Mouse (Mus musculus) thymus, postnatal 0 days (tissue): ENCODE measurements around the gene Bzw2. TPM values are rescaled to one million over a fixed set of nuclear protein-coding genes. Genes with fewer than 3 reads are reported as not detected.
"Not testable (repeated sequence)": the region's sequence is repeated elsewhere in the genome, so short reads cannot be mapped to it uniquely, and the experiment has no call there.

ENCODE experiments used
- DNase-seq: peaks from one replicate; pipeline ENCODE4 v3.0.0-alpha.2; 2015; ENCODE audit warnings: low spot score
- polyA plus RNA-seq: library from polyadenylated mRNA; unstranded; fragments of >200 nt; fragmentation: Nextera tagmentation; extraction: Ambion mirVana; gene quantifications from 2 replicates; pipeline ENCODE4 v1.2.1, GENCODE M21; 2015

Bzw2 gene
- 251 and 260 TPM in 2 replicates for polyA plus RNA-seq

GRCm38 (mm10) chr12:36157638-36158308 lies at the start of gene Bzw2:
Gene Bzw2, minus strand, starts transcription at chr12:36158080.
- peak; percentile 82 for DNase-seq

DNA sequence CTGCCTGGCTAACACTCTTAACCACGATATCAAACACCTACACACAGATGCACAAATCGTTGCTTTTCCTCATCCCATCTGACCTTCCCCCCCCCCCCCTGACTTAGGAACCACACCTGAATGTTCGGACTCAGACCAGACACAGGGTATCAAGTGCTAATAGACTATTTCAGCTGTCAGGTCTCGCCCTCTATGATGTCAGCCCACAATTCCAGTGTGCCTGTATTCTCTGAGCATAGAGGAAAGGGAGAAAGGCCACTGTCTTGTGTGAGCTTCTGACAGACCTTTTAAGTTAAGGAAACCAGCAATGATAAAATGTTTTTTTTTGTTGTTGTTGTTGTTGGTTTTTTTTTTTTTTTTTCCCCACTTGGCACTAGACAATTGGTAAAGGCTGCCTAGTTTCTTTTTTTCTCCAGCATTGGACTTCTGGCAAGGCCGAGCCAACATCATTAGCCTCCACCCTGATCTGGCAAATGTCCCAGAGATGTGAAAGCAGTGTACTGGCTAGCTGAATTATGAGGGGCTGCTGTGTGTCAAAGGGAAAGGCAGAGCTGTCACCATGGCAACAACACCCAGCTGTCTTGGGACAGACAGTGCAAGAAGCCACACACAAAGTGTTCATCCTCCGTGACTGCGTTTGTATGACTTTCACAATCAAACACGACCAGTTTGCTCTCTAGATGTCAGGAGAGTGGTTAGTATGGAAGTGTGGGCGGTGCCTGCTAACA lies 49.4 kb upstream of the Bzw2 start:
- DNase-seq = no peak

DNA sequence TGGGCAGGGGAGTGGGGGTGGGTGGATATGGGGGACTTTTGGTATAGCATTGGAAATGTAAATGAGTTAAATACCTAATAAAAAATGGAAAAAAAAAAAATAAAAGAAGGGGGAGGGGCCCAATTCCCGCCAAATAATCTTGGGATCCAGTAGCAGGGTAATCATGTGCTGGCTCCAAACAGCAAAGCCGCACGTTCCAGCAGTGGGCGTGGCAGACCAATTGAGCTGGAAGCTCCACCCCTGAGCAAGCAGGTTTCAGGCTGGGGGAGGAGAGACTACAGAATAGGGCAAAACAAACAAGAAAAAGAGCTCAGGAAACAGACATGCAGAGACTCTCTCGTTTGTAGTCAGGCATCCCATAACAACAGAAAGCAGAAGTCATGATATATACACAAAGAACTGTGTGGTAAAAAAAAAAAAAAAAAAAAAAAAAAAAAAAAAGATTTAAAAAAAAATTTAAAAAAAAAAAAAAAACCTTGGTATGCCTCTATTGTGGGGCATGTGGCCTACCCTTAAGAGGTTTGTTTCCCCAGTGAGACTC lies 47.8 kb upstream of the Bzw2 start:
- DNase-seq = not testable (repeated sequence)

- DNase-seq = no peak
Observed at GRCm38 (mm10) chr12:36194976-36195375, 37.1 kb upstream of the Bzw2 start.

DNA sequence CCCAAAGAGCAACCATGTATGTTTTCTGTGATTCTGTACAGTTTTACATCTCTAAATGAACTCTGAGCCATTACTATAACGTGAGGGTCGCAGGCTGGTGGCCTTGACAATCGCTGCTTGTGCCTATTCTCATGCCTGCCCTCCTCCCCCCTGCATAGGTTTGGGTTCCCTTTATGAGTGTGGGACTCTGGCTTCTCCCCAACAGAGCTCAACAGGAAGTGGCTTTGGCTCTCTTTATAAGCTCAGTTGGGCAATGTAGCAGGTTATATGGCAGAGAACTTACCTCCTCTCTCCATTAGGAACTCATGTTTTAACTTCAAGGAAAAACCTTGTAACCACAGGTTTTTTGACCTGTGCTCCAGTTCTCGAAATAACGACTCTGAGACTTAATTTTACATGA lies 32.5 kb upstream of the Bzw2 start:
- DNase-seq = peak; percentile 36

DNA sequence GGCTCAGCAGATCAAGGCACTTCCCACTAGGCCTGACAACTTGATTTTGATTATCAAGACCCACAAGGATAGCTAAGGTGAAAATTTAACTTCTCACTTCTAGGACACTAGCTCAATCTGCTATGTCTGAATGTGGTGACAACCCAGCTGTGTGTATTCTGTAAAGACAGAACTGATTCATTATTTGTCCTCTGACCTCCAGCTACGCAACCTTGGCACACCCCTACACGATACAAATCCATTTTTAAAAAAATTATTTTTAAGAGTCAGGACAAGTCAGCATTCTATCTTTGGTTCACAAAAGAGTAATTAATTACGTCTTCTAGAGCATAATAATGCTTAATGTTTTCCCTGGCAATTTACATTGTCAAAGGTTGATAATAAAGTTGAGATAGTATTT lies 31.7 kb upstream of the Bzw2 start:
- DNase-seq = no peak

DNA sequence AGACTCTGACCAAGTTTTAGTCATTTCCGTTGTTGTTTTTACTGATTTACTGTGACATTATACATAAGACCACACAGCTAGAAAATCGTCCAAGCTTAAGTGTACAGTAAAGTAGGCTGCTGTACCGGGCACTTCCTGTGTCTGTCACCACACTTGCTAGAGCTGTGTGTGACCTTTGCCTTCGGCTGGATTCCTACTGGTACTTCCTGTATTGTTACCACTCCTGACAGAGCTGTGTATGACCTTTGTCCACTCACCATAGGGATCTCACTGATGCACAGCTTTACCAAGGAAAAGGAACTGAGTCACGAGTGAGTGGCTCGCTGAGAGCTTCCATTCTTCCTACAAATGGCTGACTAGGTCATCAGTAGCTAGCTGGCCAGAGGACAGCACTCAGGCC lies 29.2 kb upstream of the Bzw2 start:
- no peak for DNase-seq

GRCm38 (mm10) chr12:36182570-36182969 lies 24.7 kb upstream of the Bzw2 start:
- no peak for DNase-seq

GRCm38 (mm10) chr12:36177227-36177626 lies 19.3 kb upstream of the Bzw2 start:
- DNase-seq = no peak

DNA sequence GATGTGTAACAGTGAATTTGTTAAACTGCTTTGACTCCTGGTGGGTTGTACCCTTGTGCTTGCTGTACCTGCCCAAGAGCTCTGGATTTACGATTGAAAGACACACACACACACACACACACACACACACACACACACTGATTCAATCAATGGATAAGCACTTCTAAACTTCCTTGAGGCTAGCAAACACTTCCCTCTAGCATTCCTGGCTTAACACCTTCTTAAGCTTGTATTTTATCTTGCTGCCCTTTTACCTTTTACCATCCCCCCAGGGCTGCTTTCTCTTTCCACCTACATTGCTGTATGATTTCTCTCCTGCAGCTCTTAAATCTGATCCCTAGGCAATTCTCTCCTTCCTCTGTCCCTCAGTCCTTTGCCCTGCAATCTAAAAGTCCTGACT lies 7.4 kb upstream of the Bzw2 start:
- DNase-seq = no peak

- no peak for DNase-seq
Observed at GRCm38 (mm10) chr12:36164126-36164791, 6.4 kb upstream of the Bzw2 start.

DNA sequence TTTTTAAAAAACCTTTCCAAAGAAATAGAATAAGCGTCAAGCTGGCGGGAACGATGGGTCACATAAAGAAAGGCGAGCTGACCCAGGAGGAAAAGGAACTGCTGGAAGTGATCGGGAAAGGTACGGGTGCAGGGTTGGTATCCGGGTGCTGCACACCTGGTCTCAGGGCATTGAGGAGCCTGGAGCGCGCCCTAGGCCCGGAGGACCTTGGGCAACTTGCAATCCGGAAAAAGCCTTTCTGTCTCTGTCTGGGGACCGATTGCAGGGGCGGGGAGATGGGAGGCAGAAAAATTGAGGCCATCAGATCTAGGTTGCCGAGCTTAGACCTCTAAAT lies 609 bp downstream of the Bzw2 start:
- DNase-seq = peak; percentile 72

- DNase-seq = peak; percentile 97
Observed at GRCm38 (mm10) chr12:36156637-36157303, 1.1 kb downstream of the Bzw2 start, which contains the start of gene Ankmy2. Gene Ankmy2, plus strand, starts transcription at chr12:36157114.

DNA sequence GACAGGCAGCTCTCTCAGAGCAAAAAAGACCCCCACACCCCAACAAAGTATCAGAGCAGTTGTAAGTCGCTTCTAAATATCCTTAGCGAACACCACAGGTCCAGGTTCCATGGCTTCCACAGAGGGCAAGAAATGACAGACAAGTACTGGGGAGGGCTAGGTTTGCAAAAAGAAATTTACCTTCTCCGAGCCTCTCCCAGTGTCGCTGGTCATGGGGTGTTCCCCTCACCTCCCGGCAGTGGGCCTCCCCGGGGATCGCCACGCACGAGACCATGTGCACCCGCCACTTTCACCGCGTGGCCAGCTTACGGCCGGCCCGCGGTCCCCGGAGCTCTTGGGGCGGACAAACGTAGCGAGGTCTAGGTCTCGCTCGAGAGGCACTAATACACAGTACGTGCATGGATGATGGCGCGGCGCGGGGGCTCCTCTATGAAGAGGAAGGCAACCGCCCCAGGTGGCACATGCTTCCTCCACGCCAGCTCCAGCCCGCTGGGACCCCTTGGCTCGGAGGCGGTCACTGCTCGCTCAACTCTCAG lies 1.7 kb downstream of the Bzw2 start:
- no peak for DNase-seq

DNA sequence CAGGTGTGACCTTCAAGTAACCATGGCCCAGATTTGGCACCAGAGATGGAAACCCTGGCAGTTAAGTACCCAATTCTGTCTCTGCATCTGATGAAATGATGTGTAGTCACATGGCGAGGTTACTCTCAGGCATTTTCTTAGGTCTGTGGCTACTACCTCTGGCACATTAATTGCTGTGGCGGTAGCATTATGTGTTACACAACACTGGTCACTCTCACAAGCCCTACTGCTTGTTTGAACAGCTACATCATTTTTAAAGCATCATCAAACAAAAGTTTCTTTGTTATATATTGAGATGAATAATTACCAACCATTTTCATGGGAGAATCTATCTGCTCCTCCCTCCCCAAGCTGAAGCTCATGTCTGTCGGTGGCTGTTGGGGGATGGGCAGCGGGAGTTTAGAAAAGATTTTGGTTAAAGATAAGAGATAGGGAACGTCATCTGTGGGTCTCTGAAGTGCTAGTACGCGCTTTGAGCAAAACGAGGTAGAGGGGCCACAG lies 2.7 kb downstream of the Bzw2 start:
- DNase-seq = peak; percentile 71

GRCm38 (mm10) chr12:36150737-36151136 lies 7.1 kb downstream of the Bzw2 start:
- DNase-seq = no peak

GRCm38 (mm10) chr12:36150265-36150664 lies 7.6 kb downstream of the Bzw2 start:
- DNase-seq = no peak

- no peak for DNase-seq
Observed at GRCm38 (mm10) chr12:36146230-36147011, 11.5 kb downstream of the Bzw2 start.

DNA sequence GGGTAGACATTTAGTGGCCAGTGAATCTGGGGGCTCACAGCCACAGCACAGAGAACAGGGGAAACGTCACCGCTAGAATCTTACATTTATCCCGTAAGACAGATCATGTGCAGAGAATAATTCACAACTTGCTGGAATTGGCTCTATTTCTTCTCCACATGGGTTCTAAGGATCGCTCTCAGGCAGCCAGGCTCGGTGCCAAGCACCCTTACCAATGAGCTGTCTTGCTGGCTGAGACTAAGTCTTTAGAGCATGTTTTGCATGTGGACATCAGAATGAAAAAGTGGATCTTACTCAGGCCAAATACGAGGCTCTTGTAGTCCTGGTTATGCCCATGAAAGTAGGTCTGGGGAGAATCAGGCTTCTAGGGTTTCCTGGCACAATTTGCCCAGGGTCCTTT lies 17.5 kb downstream of the Bzw2 start:
- DNase-seq = no peak

GRCm38 (mm10) chr12:36137192-36137591 lies 20.7 kb downstream of the Bzw2 start:
- DNase-seq = no peak
